Comparison of ENCODE assay signal across 18 mouse cellular contexts in the genomic region with DNA sequence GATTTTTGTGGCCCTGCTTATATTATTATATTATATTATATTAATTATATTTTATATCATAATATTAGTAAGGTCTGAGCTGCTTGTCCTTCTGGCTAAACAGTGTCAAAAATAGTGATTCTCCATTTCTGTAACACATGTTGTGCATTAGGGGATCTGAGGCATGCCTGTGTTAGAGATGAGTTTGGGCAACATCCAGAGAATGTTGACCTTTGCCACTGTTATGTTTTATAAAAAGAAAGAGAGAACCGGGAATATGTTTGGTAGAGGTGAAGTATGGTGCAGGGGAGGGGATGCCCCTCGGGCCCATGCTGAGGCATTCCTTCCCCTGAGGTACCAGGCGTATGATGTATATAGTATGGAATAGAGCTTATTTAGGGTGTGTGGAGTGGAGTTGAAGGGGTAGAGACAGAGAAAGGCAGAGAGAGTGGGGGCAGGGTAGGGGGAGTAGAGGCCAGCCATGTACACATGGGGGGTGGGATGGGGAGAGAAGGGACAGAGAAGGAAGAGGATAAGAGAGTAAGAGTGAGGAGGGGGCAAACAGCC.
"Had no signal": no experiment of that assay in that cellular context is flagged by ENCODE, and none has a peak within 500 bp of the region (broad histone marks: within the 10 kb centered on the region; RNA-seq: fewer than 3 reads in every experiment).

No protein-coding gene starts in this region.

- H3K36me3 ChIP-seq: liver, embryonic 12.5 days; liver, embryonic 15.5 days; stomach, embryonic 15.5 days had no signal

- H3K4me1 ChIP-seq: stomach, embryonic 15.5 days had no signal

- H3K27me3 ChIP-seq: limb, embryonic 15.5 days; liver, embryonic 12.5 days; liver, embryonic 15.5 days; stomach, embryonic 15.5 days had no signal

- H3K4me3 ChIP-seq: layer of hippocampus, adult 2 months; limb, embryonic 15.5 days; liver, embryonic 12.5 days; liver, embryonic 15.5 days; stomach, embryonic 15.5 days had no signal

- DNase-seq: kidney, adult 2 months; kidney, postnatal 25 days; layer of hippocampus, adult 9-11 months; lung, adult 2 months; lung, postnatal 14 days; lung, postnatal 4 days; midbrain, embryonic 14.5 days; right cerebral cortex, postnatal 14 days; right cerebral cortex, postnatal 4 days; thymus, adult 18-20 months; thymus, postnatal 4 days had no signal

- H3K4me2 ChIP-seq: limb, embryonic 15.5 days; liver, embryonic 12.5 days; liver, embryonic 15.5 days; stomach, embryonic 15.5 days had no signal

- H3K27ac ChIP-seq: kidney, postnatal 0 days; layer of hippocampus, adult 2 months; limb, embryonic 15.5 days; liver, embryonic 12.5 days; liver, embryonic 15.5 days; stomach, embryonic 15.5 days had no signal

- ATAC-seq: intestine, postnatal 0 days; liver, embryonic 12.5 days had no signal

- H3K9ac ChIP-seq: limb, embryonic 15.5 days; liver, embryonic 12.5 days; liver, embryonic 15.5 days; stomach, embryonic 15.5 days had no signal

- H3K9me3 ChIP-seq: limb, embryonic 15.5 days; liver, embryonic 12.5 days; liver, embryonic 15.5 days; stomach, embryonic 15.5 days had no signal
